Mouse (Mus musculus) CH12.LX (cell line): ENCODE results near the gene Pfdn6.

ENCODE experiments used
- CTCF ChIP-seq, 2 experiments: IDR thresholded peaks in 1 of 2; conservative IDR thresholded peaks in 1 of 2; 2 replicates each; pipeline ENCODE4 v1.5.1; 2011 to 2012; ENCODE audit warnings: low read depth in 2 of 2, low read length in 2 of 2, improper control_type of control experiment in 1 of 2, inconsistent platforms in 1 of 2, mild to moderate bottlenecking in 1 of 2, moderate library complexity in 1 of 2
- EP300 ChIP-seq: IDR thresholded peaks from 2 replicates; pipeline ENCODE4 v1.6.1; 2011; ENCODE audit warnings: low read length, improper control_type of control experiment
- HCFC1 ChIP-seq: IDR thresholded peaks from 2 replicates; pipeline ENCODE4 v1.6.1; 2012; ENCODE audit warnings: low read depth, mild to moderate bottlenecking, inconsistent platforms, low read length, improper control_type of control experiment
- MEF2A ChIP-seq: IDR thresholded peaks from 2 replicates; pipeline ENCODE4 v1.6.1; 2014; ENCODE audit warnings: low read depth, mild to moderate bottlenecking, inconsistent platforms, low read length, improper control_type of control experiment, borderline replicate concordance
- PAX5 ChIP-seq: IDR thresholded peaks from 2 replicates; pipeline ENCODE4 v1.6.1; 2012; ENCODE audit warnings: low read length, inconsistent platforms, mixed read lengths
- POLR2A ChIP-seq: IDR thresholded peaks from 2 replicates; pipeline ENCODE4 v1.6.1; 2011; ENCODE audit warnings: low read depth, mild to moderate bottlenecking, improper control_type of control experiment, low read length

GRCm38 (mm10) chr17:33931159-33931866, 8.8 kb downstream of the Pfdn6 start:
- TF ChIP-seq EP300 (no peak), CTCF (conservative IDR thresholded peaks at IDR 0.05 in 1 of 2, IDR thresholded peaks at IDR 0.05 in 1 of 2; ENCODE audit: low read depth in 2 of 2, low read length in 2 of 2) (no peak), MEF2A (no peak), HCFC1 (no peak), POLR2A (no peak), PAX5 (no peak)
